Mouse (Mus musculus): ENCODE results near the gene Mctp1.

DNA sequence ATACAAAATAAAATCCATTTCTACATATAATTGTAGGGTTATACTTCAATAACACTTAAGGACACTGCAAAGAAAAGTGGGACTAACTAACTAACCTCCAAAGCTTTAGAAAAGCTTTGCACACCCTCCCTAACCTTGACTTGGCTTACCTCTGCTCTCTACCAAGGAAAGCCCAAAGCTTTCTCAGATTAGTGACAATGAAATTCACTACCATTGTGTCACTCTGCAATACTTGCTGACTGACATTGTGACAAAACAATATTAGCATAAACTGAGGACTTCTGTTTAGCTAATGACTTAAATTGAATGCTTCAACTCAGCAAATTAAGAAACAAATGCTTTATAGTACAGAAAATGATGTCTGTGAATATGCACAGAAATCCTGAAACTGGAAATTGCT, 687.7 kb downstream of the Mctp1 start:
- TF ChIP-seq POLR2A (IDR thresholded peaks at IDR 0.05; ENCODE audit: low read depth, low read length): no peak
- TF ChIP-seq CTCF (IDR thresholded peaks at IDR 0.05; ENCODE audit: borderline replicate concordance, insufficient read depth, low read length): no peak
